Mouse (Mus musculus): ENCODE measurements at regions not wholly inside any gene's neighbourhood (a gene's known extent, or its start where the extent isn't known, plus 50 kb on each side); places are given as distances from the start of the nearest gene placed in this dataset.

DNA sequence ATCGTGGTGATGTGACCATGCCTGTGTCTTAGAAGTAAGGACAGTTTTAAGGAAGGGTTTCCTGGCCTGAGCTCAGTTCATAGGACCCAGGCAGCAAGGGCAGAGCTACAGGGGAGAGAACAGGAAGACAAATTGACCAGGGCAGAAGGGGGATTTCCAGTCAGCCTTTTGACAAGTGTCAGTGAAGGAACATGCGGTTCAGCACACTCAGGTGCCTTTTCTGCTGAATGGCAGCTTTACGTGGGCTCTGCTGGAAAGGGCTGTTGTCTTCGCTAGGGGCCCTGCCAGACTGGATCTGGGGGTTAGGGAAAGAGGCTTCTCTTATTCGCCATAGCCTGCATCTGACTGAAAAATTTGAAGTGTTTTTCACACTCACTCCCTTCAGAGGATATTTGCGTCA, 106.8 kb downstream of the Dll1 start:
- TF ChIP-seq CTCF (IDR thresholded peaks at IDR 0.05; ENCODE audit: low read depth, low read length) = no peak
- no peak for TF ChIP-seq EP300 (IDR thresholded peaks at IDR 0.05; ENCODE audit: insufficient read depth, low read depth, low read length)
